Mouse (Mus musculus) ES-E14 (cell line): ENCODE results near the gene Vmn1r37.
"Not testable (repeated sequence)": the region's sequence is repeated elsewhere in the genome, so short reads cannot be mapped to it uniquely, and the experiment has no call there.

Experiments used
- HCFC1 ChIP-seq: IDR thresholded peaks from 2 replicates; pipeline ENCODE4 v1.6.1; 2012; ENCODE audit warnings: low read length, inconsistent platforms, borderline replicate concordance; ENCODE audit not compliant: insufficient read depth
- MAFK ChIP-seq: IDR thresholded peaks from 2 replicates; pipeline ENCODE4 v1.6.1; 2014; ENCODE audit warnings: mild to moderate bottlenecking, low read depth, low read length, inconsistent platforms; ENCODE audit not compliant: insufficient read depth
- ZC3H11A ChIP-seq: IDR thresholded peaks from 2 replicates; pipeline ENCODE4 v1.6.1; 2012; ENCODE audit warnings: low read depth, mild to moderate bottlenecking, inconsistent platforms, low read length, borderline replicate concordance

- TF ChIP-seq MAFK, HCFC1, ZC3H11A: not testable (repeated sequence)
These were observed 10.1 kb upstream of the Vmn1r37 start, which contains the start of gene Vmn1r36 for GRCm38 (mm10) chr6:66719068-66719467.
